Mouse (Mus musculus) inflammation-experienced regulatory T-cells, adult 6 months (primary cell): ENCODE results near the gene Cdca3. TPM values are rescaled to one million over a fixed set of nuclear protein-coding genes. Genes with fewer than 3 reads are reported as not detected.

Experiments
- ATAC-seq: one replicate; pipeline ENCODE4 v1.8.0; 2017
- polyA plus RNA-seq, 3 experiments: library from polyadenylated mRNA; unstranded; fragments of 100-300 nt; shearing (Covaris generic); gene quantifications; one replicate each; pipeline ENCODE4 v1.2.1; 2017

Cdca3 gene
- polyA plus RNA-seq, 3 experiments from 2014 or later, result 7.6 to 142 (median 17.9) TPM

- ATAC-seq, result no peak
These were observed 5.2 kb downstream of the Cdca3 start for GRCm38 (mm10) chr6:124834512-124835081.

- no peak for ATAC-seq
These were observed 6.2 kb downstream of the Cdca3 start for GRCm38 (mm10) chr6:124835531-124835930.

- ATAC-seq, result no peak
These were observed 7.1 kb downstream of the Cdca3 start for GRCm38 (mm10) chr6:124836411-124836810.

- no peak for ATAC-seq
These were observed 10.5 kb downstream of the Cdca3 start for GRCm38 (mm10) chr6:124839805-124840204.

- no peak for ATAC-seq
These were observed 11.2 kb downstream of the Cdca3 start, which contains the start of gene Gnb3 for GRCm38 (mm10) chr6:124840241-124841167. Gene Gnb3, minus strand, starts transcription at chr6:124840275.

- peak; percentile 88 for ATAC-seq
These were observed 18.0 kb downstream of the Cdca3 start for GRCm38 (mm10) chr6:124847305-124847704.

- no peak for ATAC-seq
These were observed 21.2 kb downstream of the Cdca3 start for GRCm38 (mm10) chr6:124850535-124850934.

- ATAC-seq, result no peak
These were observed 25.3 kb downstream of the Cdca3 start for GRCm38 (mm10) chr6:124854647-124855046.

- ATAC-seq, result peak; percentile 6
These were observed 27.0 kb downstream of the Cdca3 start for GRCm38 (mm10) chr6:124856321-124856720.

GRCm38 (mm10) chr6:124856916-124857839 is 27.8 kb downstream of the Cdca3 start, which contains the start of gene P3h3:
Gene P3h3, minus strand, starts transcription at chr6:124857752.
- peak; percentile 81 for ATAC-seq

GRCm38 (mm10) chr6:124857840-124858530 is 28.6 kb downstream of the Cdca3 start:
- ATAC-seq, result no peak

- ATAC-seq, result no peak
These were observed 29.4 kb downstream of the Cdca3 start for GRCm38 (mm10) chr6:124858561-124859318.

- peak; percentile 33 for ATAC-seq
These were observed 30.4 kb downstream of the Cdca3 start for GRCm38 (mm10) chr6:124859725-124860124.

- ATAC-seq, result no peak
These were observed 31.2 kb downstream of the Cdca3 start for GRCm38 (mm10) chr6:124860511-124860910.

- no peak for ATAC-seq
These were observed 31.9 kb downstream of the Cdca3 start for GRCm38 (mm10) chr6:124861266-124861665.

GRCm38 (mm10) chr6:124861802-124862201 is 32.5 kb downstream of the Cdca3 start:
- ATAC-seq, result no peak

- no peak for ATAC-seq
These were observed 33.2 kb downstream of the Cdca3 start for GRCm38 (mm10) chr6:124862406-124863124.

- no peak for ATAC-seq
These were observed 33.8 kb downstream of the Cdca3 start for GRCm38 (mm10) chr6:124863125-124863657.

GRCm38 (mm10) chr6:124863658-124864298 is 34.4 kb downstream of the Cdca3 start, which contains the start of gene Gpr162:
Gene Gpr162, minus strand, starts transcription at chr6:124863983.
- ATAC-seq, result peak; percentile 60
